Mouse (Mus musculus) right cerebral cortex, postnatal 14 days (tissue): Measurements from ENCODE around the gene E4f1.

ENCODE experiments used
- DNase-seq: peaks from one replicate; pipeline ENCODE4 v3.0.0; 2022

E4f1 gene

GRCm38 (mm10) chr17:24413557-24414211, 56.4 kb downstream of the E4f1 start:
- DNase-seq, result no peak

GRCm38 (mm10) chr17:24407116-24407803, 62.9 kb downstream of the E4f1 start:
- no peak for DNase-seq

DNA sequence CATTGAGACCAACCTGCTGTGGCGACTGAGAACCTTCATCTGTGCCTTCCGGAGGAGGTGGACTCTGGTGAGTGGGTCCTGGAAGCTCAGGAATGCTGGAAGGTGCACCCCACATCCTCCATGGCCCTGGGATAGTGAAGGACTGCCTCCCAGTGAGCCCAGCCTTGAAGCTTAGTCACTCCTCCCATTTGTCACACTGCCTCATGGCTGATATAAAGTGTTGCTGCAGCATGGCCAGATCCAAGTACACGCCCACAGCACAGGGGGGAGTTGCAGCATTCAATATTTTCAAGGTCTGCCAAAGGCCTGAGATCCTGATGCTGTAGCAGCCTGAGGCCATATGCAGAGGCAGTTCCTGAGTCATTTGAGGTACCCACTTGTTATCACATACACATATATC, 67.7 kb downstream of the E4f1 start:
- DNase-seq, result no peak

- no peak for DNase-seq
Measured at GRCm38 (mm10) chr17:24394456-24394855, 75.7 kb downstream of the E4f1 start.
